Mouse (Mus musculus) urinary bladder, adult 2 months (tissue): ENCODE data around the gene 3425401B19Rik. TPM values are rescaled to one million over a fixed set of nuclear protein-coding genes. Genes with fewer than 3 reads are reported as not detected.

Experiments used
- DNase-seq: peaks from one replicate; pipeline ENCODE4 v3.0.0; 2022; ENCODE audit warnings: low spot score
- polyA plus RNA-seq: library from polyadenylated mRNA; depleted of rRNA; stranded (reverse); fragments of >200 nt; gene quantifications from 2 replicates; pipeline ENCODE4 v1.2.3, GENCODE M21; 2012; rRNA removed

Gene 3425401B19Rik
- polyA plus RNA-seq, 1 experiment: 0.17 TPM

DNA sequence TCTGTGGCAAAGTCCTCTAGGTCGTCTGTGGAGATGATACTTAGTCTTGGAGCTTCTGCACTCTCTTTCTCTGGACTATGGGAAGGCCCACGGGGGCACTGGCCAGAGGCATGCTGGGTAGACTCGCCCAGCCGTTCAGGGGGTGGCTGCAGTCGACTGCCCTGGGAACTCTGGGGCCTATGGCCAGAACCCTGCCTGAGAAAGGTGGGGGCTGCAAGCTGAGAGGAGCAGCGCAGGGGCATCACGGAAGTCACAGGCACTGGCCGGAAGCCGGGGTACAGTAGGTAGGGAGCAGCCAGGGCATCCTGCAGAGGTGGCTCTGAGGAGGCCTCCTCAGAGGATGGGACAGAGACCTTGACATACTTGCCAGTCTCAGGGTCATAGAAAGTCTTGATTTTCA is 25.3 kb downstream of the 3425401B19Rik start:
- no peak for DNase-seq

DNA sequence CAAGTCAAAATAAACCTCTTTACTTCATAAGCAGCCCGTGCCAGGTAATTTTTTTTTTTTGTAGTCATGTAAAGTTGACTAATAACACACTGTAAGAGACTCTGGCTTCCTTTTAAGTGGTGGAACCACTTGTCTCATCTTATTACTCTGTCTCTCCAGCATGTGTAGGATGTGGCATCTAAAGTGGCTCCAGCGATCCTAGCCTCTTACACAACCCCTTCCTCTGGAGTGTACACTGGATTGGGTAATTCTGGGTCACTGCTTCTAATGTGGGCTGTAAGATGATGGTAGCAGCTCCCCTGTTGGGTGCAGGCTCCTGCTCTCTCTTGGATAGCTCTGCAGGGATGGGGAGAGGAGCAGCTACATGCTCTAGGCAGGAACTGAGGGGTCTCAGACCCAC is 46.6 kb downstream of the 3425401B19Rik start:
- no peak for DNase-seq

DNA sequence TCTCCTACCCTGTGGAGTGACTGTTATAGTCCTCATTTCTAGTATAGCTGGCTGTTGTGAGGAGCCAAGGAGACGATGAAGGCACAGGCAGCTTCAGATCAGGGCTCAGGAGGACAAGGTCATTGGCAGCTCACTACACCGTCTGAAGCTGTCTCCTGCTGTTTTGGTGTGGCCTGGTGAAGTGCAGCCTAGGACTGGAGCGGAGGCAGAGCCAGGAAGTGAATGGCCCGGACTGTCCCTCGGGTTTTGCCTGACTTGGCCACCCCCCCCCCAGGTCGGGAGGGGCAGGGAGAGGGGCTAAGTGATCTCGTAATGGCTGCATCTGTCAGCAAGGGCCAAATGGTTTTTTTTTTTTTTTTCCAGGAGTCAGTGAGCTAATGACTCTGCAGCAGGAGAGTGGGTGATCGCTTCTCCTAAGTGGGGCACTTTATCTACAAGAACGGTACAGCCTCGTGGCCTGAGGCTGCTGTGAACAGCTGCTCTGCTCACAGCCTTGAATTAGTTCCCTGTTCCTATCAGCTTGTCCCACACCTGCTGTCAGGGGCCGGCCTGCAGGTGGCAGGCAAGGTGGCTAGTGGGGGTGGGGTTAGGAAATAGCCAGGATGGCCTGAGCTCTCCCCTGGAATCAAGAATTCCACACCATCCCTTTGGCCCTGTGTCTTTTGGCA is 50.9 kb downstream of the 3425401B19Rik start:
- DNase-seq: no peak

DNA sequence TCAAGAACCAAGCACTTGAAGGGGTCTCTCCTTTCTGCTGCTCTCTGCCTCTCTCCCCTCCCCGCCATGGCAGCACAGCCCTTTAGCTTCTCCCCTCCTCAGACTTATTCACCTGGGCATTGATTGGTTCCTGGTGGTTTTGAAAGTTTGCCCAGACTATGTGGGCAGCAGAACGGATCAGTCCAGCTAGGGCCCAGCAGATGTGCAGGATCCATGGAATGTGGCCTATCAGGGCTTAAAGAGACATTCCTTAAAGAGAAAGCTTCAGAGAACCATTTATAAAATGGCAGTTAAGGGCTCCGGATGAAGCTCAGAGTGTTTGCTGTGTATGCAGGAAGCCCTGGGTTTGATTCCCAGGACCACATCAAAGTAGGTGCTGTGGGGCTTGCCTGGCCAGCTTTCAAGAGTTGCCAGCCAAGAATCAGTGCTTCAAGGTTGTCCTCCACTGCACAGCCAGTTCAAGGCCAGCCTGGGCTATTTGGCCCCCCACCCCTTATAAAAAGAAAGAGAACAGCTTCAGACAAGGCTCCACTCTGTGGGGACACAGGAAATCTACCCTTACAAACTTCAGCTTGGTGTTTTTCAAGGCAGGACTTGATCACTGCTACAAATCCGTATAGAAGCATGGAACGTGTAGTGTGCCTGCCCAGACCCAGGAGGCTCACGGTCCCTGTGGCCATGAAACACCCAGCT is 52.0 kb downstream of the 3425401B19Rik start:
- DNase-seq: no peak

DNA sequence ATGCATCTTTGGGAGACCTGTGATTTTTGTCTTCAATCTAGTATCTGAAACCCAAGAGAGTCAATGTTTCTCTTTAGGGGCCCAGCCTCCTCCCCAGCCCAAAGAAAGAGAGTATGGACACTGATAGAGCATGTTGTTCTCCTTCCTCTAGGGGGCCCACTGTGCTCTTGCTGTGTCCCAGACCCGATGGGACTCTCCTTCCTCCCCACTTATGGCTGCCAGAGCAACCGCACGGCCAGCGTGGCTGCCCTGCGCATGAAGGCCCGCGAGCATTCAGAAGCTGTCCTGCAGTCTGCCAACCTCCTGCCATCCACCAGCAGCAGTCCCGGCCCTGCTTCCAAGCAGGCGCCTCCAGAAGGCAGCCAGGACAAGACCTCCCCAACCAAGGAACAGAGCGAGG is 56.5 kb downstream of the 3425401B19Rik start:
- DNase-seq: no peak

DNA sequence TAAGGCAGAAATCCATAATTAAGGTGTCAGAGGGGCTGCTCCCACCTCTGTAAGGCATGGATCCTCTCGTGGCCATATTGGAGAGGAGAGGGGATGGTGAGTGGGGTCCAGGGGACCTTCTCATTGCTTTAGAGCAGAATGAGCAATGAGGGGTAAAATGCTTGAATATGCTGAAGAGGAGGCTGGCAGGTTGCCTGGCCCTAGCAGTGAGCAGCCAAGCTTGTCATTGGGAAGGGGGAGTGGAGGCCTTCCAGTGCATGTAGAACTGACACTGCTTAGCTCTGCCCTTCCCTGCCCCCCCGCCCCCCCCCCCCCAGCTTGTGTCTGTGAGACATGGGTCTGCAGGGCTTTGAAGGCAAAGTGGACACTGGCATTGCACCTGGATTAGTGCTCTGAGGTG is 57.8 kb downstream of the 3425401B19Rik start:
- DNase-seq: no peak

DNA sequence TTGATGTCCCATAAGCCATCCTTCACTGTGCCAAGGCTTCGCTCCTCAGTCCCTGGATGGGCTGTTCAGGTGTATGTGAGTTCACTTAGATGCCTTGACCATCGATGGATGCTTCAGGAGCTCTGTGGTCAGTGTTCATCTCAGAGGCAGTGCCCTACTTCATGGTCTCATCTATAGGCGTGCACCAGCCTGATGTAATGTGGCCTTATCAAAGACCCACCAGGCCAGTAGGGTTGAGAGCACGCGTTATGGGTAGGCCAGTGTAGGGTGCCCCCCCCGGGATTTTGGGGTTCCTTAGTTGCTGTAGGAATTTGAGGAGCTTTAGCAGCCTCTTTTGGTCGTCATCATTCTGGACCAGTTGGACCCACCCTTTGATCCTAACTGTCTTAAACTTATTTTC is 60.3 kb downstream of the 3425401B19Rik start:
- DNase-seq: no peak

DNA sequence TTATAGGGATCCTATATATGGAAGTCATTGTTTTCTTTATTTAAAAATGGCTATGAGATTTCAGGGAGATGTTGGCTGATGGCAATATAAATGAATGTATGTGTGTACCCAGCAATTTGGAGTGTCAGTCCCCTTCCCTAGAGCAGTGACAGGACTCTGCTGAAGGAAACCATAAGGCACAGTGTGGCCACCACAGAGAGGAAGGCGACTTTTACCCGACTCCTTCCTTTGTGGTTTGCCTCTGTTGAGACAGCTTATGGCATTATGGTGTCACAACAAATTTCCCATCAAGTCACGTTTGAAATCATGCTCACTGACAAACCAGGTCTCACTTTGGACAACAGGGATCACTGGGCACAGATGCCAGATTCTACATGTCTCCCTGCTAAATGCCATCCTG is 60.8 kb downstream of the 3425401B19Rik start:
- DNase-seq: no peak

DNA sequence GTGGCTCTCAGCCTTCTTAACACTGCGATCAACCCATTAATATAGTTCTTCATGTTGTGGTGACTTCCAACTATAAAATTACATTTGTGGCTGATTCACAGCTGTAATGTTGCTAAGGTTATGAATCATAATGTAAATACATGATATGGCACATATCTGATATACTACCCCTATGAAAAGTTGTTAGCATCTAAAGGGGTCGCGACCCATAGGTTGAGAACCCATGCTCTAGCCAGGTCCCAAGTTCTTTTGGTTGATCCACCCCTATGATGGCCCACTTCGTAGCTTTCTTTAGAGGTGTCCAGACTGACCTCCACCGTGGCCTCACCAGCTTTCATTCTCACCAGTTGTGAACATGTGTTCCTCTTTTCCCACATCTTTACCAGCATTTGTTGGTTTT is 67.8 kb downstream of the 3425401B19Rik start:
- no peak for DNase-seq

DNA sequence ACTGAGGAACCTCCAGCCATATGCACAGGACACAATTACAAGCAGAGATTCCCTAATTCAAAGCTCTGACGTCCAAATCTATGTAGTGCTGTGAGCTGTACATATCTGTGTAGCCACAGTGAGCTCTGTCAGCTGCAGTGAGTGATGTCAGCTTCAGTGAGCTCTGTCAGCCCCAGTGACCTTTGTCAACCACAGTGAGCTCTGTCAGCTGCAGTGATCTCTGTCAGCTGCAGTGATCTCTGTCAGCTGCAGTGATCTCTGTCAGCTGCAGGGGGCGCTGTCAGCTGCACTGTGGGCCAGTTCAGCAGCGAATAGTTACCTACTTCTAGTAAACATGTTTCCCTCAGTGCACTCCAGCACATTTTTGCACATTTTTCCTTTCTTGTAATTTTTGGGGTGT is 75.7 kb downstream of the 3425401B19Rik start:
- no peak for DNase-seq

Other genes starting within 250 kb of the 3425401B19Rik start
- 0.14 and 0.29 TPM in 2 replicates for gene Slc18a3, start 220.4 kb downstream of the 3425401B19Rik start, polyA plus RNA-seq
- 0.07 and 0.08 TPM in 2 replicates for gene Chat, start 219.3 kb downstream of the 3425401B19Rik start, polyA plus RNA-seq
- 7.1 and 7.2 TPM in 2 replicates for gene Ercc6, start 171.8 kb downstream of the 3425401B19Rik start, polyA plus RNA-seq
- gene Prrxl1, start 85.9 kb downstream of the 3425401B19Rik start, polyA plus RNA-seq: 0.22 and 0.28 TPM in 2 replicates
- 5.4 and 6.2 TPM in 2 replicates for gene Tmem273, start 100.7 kb upstream of the 3425401B19Rik start, polyA plus RNA-seq
- not detected in 2 replicates for gene Fam170b, start 148.7 kb upstream of the 3425401B19Rik start, polyA plus RNA-seq
- gene Vstm4, start 171.5 kb upstream of the 3425401B19Rik start, polyA plus RNA-seq: 17.0 and 19.0 TPM in 2 replicates